Mouse (Mus musculus) urinary bladder, postnatal 14 days (tissue): ENCODE data around the gene Slc44a1.

ENCODE experiments used
- DNase-seq: peaks from one replicate; pipeline ENCODE4 v3.0.0; 2021; ENCODE audit warnings: low spot score

Slc44a1 gene

GRCm38 (mm10) chr4:53537539-53537938, 97.3 kb downstream of the Slc44a1 start:
- DNase-seq = no peak

DNA sequence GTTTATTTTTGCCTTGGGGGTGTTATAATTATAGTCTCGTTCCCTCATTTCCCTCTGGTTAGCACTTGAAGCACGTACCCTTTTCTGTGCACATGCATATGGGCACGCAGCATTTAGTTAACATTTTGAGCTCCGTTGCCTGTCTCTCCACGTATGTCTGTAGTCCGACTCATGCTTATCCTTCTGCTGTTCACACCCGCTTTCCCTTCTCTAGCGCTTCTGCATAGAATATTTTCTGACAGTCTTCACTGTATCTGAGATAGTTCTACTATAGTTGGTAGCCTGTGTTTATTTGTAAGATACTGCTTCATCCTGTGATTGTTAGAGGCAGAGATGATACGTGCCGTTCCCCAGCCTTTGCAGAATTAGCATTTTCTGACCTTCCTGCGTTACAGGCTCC, 98.4 kb downstream of the Slc44a1 start:
- no peak for DNase-seq

DNA sequence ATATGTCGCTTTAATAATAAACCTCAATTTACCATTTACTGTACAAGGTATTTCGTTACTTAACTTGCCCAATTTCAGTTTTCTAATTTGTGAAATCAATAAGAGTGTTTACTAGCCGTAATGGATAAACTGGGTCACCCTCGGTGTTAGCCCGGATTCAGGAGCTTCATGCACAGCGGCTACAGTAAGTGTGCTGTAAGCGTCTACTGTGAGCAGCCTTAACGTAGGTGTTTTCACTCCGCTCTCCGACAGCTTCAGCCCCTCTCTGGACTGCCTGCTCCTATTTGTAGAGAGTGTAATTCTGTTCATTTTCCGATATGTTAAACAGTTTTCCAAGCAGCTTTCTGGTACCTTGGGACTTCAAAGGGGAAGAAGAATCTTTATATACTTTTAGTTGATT, 99.7 kb downstream of the Slc44a1 start:
- DNase-seq = no peak

GRCm38 (mm10) chr4:53543421-53543820, 103.2 kb downstream of the Slc44a1 start:
- DNase-seq = no peak

DNA sequence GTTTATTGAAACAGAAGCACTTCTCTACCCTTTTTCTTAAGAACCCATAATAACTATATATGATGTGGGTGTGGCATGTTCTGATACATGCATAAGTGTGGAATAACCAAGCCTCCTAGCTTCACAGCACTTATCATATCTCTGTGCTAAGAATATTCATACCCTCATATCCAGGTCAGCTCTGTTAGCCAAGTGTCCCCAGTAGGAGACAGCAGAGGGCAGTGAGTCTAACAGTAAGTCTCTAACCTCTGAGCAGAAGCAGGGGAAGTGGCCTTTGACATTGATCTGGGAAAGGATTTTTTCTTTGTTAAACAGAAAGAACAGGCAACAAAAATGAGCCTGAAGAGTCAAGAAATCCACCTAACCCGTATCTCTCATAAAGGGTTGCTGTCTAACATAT, 104.7 kb downstream of the Slc44a1 start:
- DNase-seq = no peak

DNA sequence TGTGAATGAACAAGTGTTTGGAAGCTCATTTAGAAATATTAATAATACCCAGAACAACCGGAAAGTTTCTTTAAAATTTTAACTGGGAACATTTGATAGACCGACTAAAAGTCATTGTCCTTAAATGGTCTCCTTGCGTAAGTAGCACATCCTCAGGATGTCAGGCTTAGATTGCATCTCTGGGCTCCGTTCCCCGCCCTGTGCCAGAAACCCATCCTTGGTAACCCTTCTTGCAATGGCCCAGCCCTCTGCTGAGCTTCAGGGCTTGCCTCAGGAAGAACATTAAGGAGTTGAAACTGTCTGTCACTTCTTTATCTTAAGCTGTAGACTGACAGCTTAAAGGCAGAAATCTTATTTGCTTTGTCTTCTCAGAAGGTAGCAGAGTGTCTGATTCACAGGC, 107.2 kb downstream of the Slc44a1 start:
- no peak for DNase-seq

- DNase-seq = no peak
Measured at GRCm38 (mm10) chr4:53549375-53549774, 109.2 kb downstream of the Slc44a1 start.

- DNase-seq = no peak
Measured at GRCm38 (mm10) chr4:53564618-53565017, 124.4 kb downstream of the Slc44a1 start.

DNA sequence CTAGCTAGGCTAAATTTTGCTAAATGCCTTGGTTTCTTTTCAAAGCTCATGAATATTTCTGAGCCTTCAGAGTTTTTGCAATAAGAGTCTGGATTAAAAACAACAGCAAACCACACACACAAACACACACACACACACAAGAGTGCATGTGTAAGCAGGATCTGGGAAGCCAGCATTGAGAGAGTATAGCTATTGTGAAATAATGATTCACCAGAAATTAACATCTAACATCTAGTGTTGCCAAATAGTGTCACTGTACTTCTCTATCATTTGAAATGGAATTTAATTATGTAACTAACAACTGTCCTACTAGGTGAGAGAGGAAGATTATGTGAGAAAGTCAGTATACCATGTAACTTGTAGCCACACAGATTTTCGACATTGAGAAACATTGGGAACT, 126.9 kb downstream of the Slc44a1 start:
- no peak for DNase-seq

DNA sequence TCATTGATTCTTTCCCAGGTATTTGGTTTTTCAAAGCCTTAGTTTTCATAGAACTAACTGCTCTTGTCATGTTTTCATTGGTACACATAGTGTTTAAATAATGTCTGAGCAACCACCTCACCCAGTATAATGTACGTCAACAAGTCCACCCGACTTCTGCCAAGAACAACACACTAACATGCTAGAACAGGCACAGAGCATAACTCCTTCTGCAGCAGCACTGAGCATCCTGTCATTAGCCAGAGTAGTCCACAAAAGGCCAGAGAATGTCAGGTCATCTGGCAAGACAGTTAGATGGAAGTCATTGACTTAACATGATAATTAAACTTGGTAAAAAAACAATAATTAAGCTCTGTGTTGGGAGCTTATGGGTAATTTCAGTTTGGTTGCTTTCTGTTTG, 135.3 kb downstream of the Slc44a1 start:
- DNase-seq = no peak

DNA sequence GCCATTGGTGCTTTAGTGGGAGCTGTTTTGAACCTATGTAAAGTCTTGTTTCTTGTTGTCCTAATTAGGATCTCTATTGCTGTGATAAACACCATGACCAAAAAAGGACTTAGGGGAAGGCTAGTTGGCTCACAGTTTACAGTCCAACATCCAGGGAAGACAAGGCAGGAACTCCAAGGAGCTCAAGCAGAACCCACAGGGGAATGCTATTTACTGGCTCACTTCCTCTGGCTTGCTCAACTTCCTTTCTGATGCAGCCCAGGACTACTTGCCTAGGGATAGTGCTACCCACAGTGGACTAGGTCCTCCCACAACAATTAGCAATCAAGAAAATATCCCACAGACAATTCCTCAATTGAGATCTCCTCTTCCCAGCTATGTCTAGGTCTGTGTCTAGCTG, 147.5 kb downstream of the Slc44a1 start:
- no peak for DNase-seq

DNA sequence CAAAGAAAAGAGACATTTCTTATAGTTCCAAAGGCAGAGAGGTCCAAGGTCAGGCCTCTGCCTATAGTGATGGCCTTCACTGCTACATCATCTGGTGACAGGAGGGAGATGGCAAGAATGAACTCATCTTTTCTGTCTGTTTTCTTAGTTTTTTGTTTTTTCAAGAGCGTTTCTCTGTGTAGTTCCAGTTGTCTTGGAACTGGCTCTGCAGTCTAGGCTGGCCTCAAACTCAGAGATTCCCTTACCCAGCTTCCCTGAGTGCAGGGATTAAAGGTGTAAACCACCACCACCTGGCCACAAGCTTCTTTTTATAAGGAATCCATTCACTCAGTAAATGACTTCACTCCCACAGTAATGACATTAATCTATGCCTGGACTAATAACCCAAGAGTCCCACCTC, 148.7 kb downstream of the Slc44a1 start:
- no peak for DNase-seq

GRCm38 (mm10) chr4:53589466-53589865, 149.3 kb downstream of the Slc44a1 start:
- DNase-seq = no peak

DNA sequence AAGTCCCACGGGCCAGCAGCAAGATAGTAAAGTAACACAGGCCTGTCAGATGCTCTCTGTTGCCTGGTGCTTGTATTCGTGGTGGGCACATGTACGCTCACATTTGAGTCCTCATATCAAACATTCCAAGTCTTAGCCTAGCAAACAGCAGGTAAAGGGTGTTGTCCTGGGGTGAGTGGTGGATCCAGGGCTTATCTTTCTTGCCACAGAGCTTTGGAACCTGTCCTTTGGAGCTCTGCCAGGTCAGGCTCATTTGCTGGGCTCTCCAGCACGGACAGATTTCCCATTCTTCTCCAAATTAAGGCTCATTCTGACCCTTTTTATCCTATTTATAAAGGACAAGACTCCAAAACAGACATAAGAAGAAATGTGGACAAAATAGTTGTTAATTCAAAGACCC, 149.9 kb downstream of the Slc44a1 start:
- DNase-seq = no peak

DNA sequence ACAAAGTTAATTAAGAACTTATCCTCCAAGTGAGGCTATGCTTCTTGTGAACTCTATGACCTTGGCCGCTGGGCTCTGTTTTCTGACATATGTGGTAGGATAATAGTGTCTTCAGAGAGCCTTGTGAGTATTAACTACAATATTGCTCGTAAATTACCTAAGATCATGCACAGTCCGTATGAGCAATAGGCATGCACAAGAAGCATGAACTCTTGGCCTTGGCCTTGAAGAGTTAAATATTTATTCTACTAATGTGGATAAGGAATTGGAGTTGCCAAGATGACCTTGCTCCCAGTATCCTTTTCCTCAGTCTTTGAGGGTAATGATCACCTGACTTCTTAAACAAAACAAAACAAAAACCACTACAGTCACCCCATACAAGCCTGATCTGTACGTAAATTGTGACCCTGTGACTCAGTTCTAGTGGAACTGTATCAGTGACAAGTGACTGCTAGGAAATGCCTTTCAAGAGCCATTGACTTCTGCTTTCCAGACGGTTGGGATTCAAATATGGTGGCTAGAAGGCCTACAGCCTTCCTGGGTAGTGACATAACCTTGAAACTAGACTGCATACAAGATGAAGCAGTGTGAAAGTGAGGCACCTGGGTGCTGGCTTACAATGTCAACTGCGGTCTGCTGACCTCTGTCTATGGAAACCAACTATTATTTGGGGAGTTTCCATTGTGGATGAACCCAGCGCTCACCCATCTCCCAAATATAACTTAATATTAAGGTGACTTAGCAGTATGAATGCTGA, 150.7 kb downstream of the Slc44a1 start:
- no peak for DNase-seq

GRCm38 (mm10) chr4:53591536-53591935, 151.3 kb downstream of the Slc44a1 start:
- DNase-seq = no peak

DNA sequence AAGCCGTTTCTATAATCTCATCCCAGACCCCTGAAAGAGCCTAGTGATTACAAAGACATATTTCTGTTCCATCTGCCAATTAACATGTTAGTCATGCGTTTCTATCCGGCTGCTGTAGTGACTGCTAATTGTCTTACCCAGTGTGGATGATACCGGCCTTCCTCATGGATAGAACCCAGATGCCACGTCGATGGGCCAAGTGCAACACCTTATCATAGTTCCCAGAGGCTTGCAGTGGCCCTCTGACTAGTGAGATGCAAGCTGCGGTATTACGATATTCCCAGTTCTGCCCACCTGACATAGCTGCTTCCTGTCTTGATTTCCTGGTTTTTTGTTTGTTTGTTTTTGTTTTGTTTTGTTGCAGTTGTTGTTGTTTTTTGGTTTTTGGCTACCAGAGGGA, 151.7 kb downstream of the Slc44a1 start:
- no peak for DNase-seq

DNA sequence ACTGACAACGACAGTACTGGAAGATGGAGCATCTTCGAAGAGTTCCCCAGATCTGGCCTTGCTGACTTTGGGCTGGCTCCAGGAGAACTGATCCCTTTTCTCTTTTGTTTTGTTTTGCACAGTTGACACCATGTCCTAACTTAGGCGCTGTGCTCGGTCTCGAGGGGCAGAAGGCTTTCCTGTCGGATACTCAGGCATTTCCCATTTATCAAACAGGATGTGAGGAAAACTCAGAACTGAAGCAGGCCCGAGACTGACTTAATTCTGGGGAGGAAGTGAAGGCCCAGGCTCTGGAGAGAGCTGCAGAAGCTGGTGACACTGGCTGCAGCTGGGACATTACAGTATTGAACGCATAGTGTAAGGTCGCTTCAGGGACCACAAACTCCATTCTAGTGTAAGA, 152.2 kb downstream of the Slc44a1 start:
- no peak for DNase-seq

GRCm38 (mm10) chr4:53594204-53594603, 154.0 kb downstream of the Slc44a1 start:
- peak; percentile 50 for DNase-seq

DNA sequence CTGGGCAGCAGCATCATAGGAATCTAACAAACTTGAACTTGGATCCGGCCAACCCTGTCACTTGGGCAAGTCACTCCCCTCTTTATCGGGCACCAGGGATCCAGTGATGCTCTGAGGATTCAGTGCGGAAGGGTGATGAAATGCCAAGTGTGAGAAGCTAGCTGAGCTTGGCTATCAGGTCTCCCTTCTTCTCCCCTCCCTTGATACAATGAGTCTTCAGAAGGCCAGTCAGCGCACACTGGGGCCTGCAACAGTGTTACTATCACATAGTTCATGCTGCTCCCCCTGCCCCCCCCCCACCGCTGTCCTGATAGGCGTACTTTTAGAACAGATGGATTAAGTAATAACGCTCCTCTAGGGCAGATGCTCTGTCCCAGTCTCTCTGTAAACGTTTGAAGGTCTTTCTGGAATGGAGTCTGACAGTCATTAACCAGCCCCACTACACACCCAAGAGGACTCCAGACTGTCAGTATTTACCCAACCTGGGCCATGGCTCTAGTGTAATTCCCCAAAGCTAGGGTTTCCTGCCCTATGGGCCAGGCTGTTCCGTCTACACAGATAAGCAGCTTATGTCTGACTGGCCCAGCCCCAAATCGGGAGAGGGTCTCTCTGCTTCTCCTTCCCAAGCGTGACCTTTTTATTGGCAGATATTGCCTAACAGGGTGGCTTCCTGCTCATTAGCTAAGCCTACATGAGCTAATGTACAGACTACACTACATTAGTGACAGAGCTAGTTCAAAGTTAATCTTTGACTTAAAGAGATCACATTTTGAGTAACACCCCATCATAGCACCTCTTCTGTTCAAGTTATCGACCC, 155.2 kb downstream of the Slc44a1 start:
- no peak for DNase-seq

DNA sequence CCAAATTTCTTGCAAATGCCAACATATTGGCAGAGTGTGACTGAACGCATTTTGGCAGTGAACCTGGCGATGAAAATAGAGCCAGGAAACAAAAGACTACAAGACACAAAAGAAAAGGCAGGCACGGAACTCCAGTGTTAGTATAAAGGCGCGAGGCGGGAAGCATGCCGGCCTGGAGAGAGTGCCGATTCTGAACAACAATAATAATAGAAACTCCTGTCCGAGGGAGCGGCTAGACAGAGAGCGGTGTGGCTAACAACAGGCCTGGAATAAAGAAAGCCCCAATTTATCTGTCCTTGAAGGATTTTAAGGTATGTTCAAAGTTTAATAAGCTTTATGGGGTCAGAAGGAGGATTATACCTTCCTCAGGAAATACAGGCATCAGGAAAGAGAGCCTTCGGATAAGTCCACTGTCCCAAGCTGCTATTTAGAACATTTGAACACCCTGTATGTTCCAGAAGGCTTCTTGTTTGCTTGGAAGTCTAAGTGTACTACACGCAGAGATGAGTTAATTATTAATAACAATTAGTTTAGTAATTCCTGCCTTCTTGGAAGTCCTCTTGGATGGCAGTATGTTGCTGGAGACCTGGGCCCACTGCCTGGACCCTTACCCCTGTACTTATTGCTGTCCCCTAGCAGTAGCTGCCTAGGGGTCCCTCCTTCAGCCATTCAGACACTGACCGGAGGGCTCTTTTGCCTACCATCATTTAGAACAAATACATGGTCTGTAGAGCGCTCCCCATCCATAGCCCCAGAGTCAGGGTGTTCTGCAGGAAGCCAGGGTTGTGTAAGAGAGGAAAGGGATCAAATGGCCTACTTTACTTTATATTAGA, 156.1 kb downstream of the Slc44a1 start:
- DNase-seq = no peak

DNA sequence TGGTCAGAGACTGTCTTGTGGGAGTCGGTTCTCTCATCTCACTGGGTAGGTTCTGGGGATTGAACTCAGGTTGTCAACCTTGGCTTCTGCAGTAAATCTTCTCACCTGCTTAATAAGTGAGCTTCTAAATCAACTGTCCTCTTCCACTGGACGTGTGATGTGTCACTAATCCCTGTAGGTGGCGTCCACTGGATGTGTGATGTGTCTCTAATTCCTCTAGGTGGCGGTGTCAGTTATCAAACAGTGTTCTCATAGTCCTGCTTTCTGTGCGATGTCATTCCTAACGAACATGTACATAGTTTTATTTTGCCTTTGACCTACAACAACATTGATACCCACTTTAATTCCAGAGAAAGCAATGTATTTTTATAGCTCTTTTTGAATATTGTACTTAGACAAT, 160.2 kb downstream of the Slc44a1 start:
- DNase-seq = no peak
